Mouse (Mus musculus) thymus, postnatal 0 days (tissue): ENCODE measurements at regions not wholly inside any gene's neighbourhood (a gene's known extent, or its start where the extent isn't known, plus 50 kb on each side); places are given as distances from the start of the nearest gene placed in this dataset.

Experiments
- DNase-seq: peaks from one replicate; pipeline ENCODE4 v3.0.0-alpha.2; 2015; ENCODE audit warnings: low spot score

- DNase-seq: no peak
Observed at GRCm38 (mm10) chr1:91735436-91735835, 65.8 kb upstream of the Twist2 start.

- no peak for DNase-seq
Observed at GRCm38 (mm10) chr1:91740661-91741060, 60.6 kb upstream of the Twist2 start.

- no peak for DNase-seq
Observed at GRCm38 (mm10) chr1:91742031-91742430, 59.2 kb upstream of the Twist2 start.

GRCm38 (mm10) chr1:91742914-91743313, 58.3 kb upstream of the Twist2 start:
- no peak for DNase-seq

- no peak for DNase-seq
Observed at GRCm38 (mm10) chr1:91744076-91744475, 57.2 kb upstream of the Twist2 start.

- no peak for DNase-seq
Observed at GRCm38 (mm10) chr1:91744701-91745100, 56.6 kb upstream of the Twist2 start.

GRCm38 (mm10) chr1:91747583-91747982, 53.7 kb upstream of the Twist2 start:
- no peak for DNase-seq
